Mouse (Mus musculus): ENCODE results near the gene Sh3bp5.
"Not testable (repeated sequence)": the region's sequence is repeated elsewhere in the genome, so short reads cannot be mapped to it uniquely, and the experiment has no call there.

Sh3bp5 gene

DNA sequence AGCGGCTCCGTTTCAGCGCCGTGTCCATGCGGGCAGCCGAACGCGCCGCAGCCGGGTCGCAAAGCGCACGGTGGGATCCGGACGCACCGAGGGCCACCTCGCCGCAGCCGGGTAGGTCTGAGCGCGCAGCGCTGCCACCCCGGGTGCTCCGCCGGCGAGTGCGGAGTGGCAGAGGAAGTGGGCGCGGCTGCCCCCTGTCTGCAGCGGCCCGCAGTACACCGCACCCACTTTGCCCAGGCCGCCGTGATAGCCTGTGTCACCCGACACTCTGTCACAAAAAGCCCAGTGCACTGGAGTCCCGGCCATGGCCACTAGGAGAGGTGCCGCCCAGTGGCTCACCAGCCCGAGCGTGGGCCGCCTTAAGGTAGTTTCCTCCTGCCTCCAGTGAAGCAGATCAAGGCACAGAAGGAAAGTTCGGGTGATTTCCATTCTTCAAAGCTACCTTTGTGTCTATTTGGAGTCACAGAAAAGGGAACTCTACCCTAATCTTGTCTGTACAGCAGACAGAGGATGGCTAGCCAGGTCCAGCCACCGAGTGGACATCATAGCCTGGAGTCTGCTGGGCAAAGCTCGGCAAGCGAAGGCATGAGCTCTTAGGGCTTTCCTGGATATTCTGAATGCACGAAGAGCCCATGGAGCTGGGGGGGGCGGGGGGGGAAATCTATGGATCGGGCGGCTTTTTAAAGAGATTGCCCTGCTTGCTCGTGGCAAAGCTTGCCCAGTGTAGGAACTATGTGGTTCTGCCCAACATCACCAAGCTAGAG is at the start of gene Sh3bp5:
TSS of gene Sh3bp5 (minus strand) at position 149 of the 764 bp plus-strand sequence.
- in situ Hi-C loops (cut with MboI, MseI): loop anchor here (5.0 kb wide), 1 partner anchor 39 kb away; no protein-coding TSS in a partner anchor

DNA sequence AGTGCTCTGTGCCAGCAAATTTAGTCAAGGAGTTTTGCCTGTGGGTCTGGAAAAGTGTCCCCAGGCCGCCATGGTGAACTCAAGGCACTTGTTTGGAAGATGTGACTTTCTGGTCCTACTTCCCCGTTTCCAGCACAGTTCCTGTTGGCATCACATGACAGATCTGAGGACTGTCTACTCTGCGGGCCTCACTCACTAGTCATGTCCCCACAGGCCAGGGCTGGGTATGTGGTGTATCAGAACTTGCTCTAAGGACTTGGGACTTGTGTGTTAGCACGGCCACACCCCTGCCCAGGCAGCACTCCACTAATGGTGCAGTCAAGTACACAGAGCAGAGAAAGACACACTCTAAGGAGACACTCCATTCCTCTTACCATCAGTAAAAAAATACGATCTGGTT is 46.5 kb upstream of the Sh3bp5 start:
- in situ Hi-C loops (cut with MboI, MseI): no loop called here

DNA sequence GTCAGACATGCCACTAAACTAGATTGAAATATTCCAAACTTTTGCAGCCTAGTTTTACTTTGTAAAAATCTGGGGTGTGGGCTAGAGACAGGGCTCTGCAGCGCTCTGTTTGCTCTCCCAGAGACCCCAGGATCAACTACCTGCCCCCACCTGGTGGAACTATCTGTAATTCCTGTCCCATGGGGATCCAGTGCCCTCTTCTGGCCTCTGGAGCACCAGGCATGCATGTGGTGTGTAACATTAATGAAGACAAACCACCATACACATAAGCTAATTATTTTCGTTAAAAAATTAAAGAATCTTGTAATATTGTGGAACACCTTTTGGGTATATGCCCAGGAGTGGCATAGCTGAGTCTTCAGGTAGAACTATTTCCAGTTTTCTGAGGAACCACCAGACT is 37.4 kb upstream of the Sh3bp5 start:
- in situ Hi-C loops (cut with MboI, MseI): loop anchor here (5.0 kb wide), 1 partner anchor 201 kb away; no protein-coding TSS in a partner anchor

DNA sequence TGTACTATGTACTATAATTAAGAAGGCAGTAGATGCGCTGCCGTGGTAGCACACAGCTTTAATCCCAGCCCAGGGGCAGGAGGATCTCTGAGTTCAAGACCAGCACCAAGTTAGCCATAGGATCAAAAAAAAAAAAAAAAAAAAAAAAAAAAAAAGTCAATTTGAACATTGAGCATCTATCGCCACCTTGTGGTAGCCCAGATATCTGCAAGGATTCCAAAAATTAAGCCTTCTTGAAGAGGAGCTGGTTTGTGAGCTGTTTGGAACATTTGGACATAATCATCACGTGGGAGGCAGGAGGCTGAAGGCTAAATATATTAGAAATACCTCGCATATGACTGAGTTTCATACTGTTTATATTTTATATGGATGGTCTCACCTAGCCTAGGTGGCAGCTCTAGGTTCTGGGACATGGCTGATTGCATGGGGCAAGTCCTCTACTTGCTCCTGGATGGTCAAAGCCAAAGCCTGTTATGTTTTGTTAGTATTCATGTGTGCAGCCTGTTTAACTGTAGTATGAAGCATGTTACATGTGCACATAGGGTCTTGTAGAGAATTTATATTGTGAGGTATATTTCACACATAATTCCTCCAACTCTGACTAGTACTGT is 36.7 kb upstream of the Sh3bp5 start:
- in situ Hi-C loops (cut with MboI, MseI): loop anchor here (5.0 kb wide), 1 partner anchor 200 kb away; no protein-coding TSS in a partner anchor

DNA sequence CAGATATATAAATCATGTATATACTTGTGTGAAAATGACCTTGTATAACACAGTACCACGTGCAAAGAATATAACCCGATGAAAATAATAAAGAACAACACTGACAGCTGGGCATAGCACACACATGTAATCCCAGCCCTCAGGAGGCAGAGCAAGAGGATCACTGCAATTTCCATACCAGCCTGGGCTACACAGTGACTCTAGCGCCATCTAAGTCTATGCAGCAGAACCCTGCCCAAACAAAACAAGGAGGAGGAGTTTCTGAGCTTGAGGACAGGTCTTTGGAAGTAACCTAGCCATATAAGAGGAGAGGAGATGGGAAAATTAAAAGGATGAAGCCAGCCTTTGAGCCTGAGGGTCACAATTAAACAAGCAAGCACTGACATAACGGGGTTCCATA is 33.8 kb upstream of the Sh3bp5 start:
- in situ Hi-C loops (cut with MboI, MseI): loop anchor here (5.0 kb wide), 1 partner anchor 197 kb away; no protein-coding TSS in a partner anchor

DNA sequence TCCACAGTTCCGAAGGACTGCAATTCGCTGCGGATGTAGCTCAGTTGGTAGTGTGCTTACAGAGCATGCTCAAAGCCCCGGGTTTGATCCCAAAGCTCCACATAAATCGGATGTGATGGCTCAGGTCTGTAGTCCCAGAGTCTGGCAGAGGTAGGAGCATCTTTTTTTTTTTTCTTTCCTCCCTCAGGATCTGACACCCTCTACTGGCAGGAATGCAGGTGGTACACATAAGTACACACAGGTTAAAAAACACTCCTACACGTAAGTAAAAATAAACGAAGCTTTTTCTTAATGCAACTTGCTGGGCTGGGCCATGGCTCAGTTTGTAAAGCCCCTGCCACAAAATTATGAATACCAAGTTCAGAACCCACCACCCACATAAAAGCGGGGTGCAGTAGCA is 28.3 kb upstream of the Sh3bp5 start:
- in situ Hi-C loops (cut with MboI, MseI): no loop called here

DNA sequence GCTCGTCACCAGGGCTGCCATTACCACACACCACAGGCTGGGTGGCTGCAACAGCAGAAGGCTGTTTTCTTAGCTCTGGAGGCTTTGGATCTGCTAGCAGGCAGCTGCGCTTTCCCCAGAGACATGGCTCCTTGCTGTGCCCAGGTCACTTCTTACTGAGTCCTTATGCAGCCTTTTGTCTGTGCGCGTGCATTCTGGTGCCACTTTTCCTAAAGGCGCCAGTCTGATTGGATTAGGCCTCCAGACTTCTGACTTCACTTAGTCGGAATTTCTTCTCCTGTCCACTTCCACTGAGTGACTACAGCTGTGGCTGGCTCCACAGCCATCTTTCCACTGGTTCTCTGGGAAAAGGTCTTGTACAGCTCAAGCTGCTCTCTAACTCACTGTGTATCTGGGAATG is 27.0 kb upstream of the Sh3bp5 start:
- in situ Hi-C loops (cut with MboI, MseI): no loop called here

DNA sequence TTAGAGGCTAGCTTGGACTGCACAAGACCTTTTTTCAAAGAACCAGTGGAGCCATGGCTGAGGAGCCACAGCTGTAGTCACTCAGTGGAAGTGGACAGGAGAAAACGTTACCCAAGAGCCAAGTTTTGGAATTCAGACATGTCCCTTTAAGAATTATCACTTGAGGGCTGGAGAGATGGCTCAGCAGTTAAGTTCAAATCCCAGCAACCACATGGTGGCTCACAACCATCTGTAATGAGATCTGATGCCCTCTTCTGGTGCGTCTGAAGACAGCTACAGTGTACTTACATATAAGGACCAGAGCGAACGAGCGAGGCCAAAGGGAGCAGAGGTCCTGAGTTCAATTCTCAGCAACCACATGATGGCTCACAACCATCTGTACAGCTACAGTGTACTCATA is 26.3 kb upstream of the Sh3bp5 start:
- in situ Hi-C loops (cut with MboI, MseI): not testable (repeated sequence)

DNA sequence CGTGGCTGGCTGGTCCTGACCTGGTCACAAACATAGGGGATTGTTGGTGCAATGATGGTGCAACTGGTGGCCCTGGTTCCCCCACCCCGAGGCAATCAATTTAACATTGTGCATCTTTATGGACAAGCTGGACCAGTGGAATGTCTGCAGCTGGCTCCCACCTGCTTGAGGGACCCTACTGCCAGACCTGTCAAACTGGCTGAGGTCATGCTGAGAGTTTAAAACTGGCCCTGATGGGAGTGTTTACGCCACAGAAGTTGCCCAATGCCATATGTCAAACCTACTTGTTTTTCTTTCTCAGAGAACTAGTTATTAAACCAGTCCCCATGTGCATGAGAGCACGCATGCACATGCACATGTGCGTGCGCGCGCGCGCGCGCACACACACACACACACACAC is 22.1 kb upstream of the Sh3bp5 start:
- in situ Hi-C loops (cut with MboI, MseI): loop anchor here (5.0 kb wide), 1 partner anchor 71 kb away; no protein-coding TSS in a partner anchor

DNA sequence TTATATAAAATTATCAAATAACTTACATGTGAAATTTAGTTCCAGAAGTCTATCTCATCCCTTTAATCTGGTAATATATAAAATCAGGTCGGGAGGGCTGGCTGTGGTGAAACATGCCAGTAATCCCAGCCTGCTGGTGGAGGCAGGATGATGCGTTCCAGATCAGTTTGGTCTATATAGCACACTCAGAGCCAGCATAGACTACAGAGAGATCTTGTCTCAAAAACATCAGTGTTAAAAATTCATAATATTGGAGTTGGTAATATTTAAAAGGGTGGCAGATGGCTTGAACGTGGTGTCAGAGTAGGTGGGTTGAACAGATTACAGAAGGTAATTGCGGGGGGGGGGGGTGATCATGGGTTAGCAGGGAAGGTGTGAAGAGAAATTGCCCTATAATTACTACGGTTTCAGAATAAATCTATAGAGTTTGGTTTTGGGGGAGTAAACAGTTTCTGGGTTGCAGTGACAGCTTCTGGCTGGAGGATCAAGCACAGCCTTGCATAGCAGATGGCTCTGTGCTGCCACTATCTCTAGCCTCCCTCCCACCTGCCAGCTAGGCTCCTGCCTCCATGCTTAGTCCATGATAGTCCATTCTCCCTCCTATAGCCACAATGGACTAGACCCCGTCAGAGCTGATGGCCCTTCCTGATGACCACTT is 20.3 kb upstream of the Sh3bp5 start:
- in situ Hi-C loops (cut with MboI, MseI): loop anchor here (5.0 kb wide), 1 partner anchor 69 kb away; no protein-coding TSS in a partner anchor

DNA sequence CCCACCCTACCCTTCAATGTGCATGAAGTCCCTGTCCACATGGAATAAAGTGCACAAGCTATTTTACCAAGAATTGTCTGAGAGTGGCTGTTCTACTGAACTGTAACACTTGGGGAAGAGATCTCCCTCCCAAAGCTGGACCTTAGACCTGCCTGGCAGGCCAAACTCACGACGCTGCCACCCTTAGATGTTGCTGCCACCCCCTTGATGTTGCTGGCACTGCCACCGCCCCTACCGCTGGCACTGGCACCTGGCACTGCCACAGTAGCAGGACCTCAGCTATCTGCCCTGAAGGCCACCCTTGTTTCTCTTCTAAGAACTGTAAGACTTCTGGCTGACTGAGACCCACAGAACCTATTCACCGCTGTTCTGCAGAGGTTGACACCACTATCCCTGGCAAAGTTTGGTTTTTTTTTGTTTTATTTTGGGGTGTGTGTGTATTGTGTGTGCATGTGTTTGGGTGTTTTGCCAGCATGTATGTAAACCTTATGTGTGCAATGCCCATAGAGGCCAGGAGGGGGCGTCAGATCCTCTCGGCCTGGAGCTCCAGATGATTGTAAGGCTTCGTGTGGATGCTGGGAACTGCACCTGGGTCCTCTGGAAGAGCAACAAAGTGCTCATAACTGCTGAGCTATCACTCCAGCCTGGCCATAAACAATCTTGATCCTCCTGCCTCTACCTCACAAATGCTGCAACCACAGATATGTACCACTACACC is 19.1 kb upstream of the Sh3bp5 start:
- in situ Hi-C loops (cut with MboI, MseI): loop anchor here (5.0 kb wide), 1 partner anchor 68 kb away; no protein-coding TSS in a partner anchor

DNA sequence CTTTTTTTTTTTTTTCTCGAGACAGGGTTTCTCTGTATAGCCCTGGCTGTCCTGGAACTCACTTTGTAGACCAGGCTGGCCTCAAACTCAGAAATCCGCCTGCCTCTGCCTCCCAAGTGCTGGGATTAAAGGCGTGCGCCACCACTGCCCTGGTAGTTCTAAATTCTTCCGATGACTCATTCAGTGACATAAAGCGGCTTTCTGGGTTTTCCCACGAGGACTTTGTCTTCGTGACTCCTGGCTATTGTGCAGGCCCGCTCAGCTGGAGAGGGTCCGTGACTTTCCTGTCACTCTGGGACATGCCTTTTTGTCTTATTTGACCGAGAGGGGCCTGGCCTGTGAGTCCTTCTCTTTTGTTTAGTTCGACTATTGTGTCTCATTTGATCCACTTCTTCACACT is 18.1 kb upstream of the Sh3bp5 start:
- in situ Hi-C loops (cut with MboI, MseI): not testable (repeated sequence)

DNA sequence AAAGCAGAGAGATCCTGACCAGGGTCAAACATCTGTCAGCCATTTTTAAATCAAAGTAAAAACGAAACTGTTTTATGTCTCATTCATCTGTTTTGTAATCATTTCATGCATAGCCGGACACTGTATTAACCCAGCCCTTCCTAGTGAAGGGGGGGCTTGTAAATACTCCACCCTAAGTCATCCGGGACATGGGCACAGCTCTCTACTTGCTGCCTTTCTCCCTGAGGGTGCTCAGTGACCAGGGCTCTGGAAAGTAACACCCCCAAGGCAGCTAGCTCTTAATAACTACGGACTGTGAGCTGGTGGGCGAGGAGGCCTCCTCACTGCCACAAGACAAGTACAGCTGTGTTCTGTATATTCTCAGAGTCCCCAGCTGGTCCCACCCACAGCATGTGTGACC is 13.1 kb upstream of the Sh3bp5 start:
- in situ Hi-C loops (cut with MboI, MseI): no loop called here

DNA sequence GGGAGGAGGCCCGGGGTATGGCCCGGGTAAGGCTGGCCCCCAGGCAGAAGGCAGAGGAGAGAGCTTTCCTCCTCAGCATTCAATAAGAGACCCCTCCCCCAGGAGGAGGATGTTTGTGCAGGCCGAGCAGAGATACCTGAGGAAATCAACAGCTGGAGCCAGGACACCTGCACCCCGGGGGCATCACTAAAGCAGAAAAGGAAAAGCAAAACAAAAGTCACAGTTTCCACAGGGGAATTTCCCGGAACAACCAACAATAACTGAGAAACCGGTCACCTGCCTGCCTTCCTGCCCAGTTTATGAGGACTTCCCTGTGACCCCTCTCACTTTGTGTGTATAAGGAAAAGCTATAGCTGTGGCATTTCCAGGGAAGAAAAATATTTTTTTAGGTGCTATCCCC is 7.7 kb upstream of the Sh3bp5 start:
- in situ Hi-C loops (cut with MboI, MseI): no loop called here

DNA sequence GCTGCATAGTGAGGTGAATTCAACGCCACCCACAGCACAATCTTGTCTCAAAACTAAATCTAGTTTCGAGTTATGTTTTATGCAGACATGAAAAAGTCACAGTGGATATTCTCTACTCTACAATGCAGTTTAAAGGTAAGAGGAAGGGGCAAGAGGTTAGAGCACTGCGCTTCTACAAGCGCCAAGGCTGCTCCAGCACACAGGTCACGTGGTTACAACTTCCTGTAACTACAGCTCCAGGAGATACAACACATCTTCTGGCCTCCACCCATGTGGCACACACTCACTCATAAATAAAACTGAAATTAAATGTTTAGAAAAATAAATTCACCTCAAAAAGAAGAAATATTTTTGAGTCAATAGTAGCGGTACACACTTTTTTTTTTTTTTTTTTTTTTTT is 4.8 kb upstream of the Sh3bp5 start:
- in situ Hi-C loops (cut with MboI, MseI): no loop called here

DNA sequence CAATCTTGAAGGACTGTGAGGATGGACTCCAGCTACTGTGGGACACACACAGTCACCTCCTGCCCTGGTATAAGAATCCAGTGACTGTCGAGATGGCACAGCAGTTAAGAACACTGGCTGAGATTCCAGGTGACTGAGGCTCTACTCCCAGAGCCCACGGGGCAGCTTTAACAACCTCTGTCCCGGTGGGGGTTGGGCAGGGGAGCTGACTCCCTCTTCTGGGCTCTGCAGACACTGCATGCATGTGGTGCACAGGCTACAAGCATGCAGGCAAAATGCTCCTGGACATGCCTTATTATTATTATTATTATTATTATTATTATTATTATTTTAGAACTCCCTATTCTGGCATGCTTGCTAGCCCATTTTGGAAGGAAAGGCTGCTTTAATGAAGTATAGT is 4.4 kb upstream of the Sh3bp5 start:
- in situ Hi-C loops (cut with MboI, MseI): no loop called here

DNA sequence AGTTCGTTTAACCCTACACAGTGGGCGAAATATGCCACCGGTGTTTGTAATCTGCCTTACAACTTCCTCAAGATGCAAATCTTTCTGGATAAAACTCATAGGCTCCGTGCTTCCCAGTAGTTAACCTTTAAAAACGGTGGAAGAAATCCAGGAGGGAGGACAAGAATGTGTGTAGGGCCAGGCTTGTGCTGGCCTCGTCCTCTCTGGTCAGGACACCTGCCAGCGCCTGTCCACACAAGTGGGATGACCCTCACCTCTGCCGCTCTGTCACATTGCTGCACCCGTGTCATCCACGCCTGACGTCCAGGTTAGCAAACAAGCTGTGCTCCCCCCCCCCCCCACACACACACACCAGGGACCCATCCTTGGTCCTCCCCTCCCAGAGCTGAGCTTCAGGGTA is 3.4 kb upstream of the Sh3bp5 start:
- in situ Hi-C loops (cut with MboI, MseI): loop anchor here (5.0 kb wide), 1 partner anchor 42 kb away; no protein-coding TSS in a partner anchor

DNA sequence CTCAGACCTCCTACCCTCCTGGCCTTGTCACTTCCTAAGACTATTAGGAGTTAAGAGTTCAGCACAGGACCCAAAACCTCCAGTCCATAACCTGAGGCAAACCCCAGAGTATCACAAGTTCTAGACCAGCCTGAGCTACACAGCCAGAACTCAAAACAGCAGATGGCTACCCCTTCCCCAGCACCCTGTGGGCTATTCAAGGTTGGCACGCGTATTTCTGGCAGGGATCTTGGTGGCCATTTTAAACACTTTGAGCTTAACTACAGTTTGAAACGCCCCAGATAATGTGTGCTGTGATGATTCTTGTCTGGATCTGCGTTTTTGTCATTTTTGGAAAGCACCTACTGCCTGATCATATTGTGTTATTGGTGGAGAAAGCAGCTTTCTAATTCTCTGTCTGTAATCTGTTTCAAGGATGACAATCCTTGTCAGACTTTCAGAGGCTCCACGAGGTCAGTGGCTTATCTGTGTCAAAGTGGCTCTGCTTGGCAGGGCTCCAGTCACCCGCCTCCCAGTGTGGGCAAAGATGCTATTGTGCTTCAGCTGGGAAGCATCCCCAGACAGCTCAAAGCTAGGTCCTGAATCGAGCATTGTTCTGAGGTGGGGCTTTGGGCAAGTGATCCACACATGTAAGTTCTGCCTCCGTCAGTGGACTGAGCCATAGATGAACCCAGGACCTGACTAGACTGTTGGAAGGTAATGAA is 2.1 kb upstream of the Sh3bp5 start:
- in situ Hi-C loops (cut with MboI, MseI): loop anchor here (5.0 kb wide), 1 partner anchor 41 kb away; no protein-coding TSS in a partner anchor

DNA sequence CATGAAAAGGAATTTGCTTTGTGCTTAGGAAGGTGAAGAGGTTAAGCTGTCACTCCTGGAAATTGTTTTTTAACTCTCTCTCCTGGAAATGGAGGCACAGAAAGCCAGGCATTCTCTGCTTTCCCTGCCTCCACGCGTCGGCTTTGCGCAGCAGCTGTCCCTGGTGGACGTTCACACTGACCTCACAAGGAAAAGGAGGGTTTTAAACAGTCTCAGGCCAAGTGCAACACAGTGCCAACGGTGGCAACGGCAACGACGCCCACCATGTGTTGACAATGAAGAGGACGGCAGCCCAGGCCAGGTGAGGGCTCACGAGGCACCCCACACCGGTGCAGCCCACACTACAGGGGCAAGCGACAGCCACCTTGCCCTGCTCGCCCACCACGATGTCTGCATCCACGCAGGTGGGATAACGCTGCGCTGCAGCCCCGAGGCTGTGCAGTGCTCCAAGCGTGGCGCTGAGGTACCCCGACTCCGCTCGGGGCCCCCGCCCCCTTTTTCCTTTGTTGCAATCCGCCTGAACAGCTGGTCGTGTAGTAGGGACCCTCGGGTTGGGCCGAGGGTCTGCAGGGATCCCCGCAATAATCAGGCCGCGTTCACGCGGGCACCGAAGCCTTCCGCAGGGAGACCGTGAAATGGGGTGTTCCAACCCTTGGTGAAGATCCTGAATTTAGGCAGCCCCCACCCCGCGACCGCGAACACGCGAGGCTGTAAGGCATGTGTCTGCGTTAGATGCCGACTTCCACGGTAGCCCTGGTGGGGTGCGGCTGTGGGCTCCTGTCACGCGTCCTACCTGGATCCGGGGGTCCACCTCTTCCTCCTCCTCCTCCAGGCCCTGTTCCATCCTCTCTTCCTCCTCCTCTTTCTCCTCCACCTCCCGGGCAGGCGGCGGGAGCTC is 611 bp downstream of the Sh3bp5 start:
- in situ Hi-C loops (cut with MboI, MseI): loop anchor here (5.0 kb wide), 1 partner anchor 38 kb away; no protein-coding TSS in a partner anchor

DNA sequence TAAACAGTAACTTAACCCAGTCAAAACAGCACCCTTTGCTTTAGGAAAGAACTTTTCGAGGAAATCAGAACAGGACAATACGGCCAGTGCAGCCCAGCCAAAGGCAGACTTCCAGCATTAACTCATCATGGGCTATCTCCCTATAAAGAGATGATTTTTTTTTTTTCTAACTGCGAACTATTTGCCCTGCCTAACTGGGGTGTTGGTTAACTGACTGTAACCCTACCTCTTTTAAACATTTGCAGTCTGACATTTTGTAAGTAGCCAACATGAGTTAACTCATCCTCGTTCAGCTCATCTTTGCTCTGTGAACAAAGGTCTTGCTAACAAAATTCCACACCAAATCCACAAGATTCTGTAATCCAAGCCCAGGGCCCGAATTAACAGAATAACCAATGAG is 1.5 kb downstream of the Sh3bp5 start:
- in situ Hi-C loops (cut with MboI, MseI): no loop called here
